ENCODE assay signal across 9 mouse cellular contexts in genomic region chr17:84096345-84097260, GRCm38 (mm10).
DNase-seq lines count a peak whose midpoint lies in the region; ATAC-seq lines count a peak whose summit lies in the region.
"Had no signal": no experiment of that assay in that cellular context is flagged by ENCODE, and none has a peak within 500 bp of the region (broad histone marks: within the 10 kb centered on the region; RNA-seq: fewer than 3 reads in every experiment).

No protein-coding gene starts in this region.

- H3K4me3 ChIP-seq in embryonic facial prominence, embryonic 12.5 days: peak overlapping the region; percentile 37
- H3K4me3 ChIP-seq: myocyte had no signal

- H3K4me2 ChIP-seq in embryonic facial prominence, embryonic 12.5 days (replicated peaks): peak overlapping the region; percentile 63

- peak; percentile 54 for ATAC-seq in embryonic facial prominence, embryonic 12.5 days (ENCODE audit: insufficient number of reproducible peaks, insufficient read depth, low FRiP score, low TSS enrichment)

- intact Hi-C loops in heart, postnatal 14 days (cut with DNase I): loop anchor here (5.0 kb wide), 1 partner anchor 64 kb away; no protein-coding TSS in a partner anchor

- H3K27ac ChIP-seq in embryonic facial prominence, embryonic 12.5 days: peak overlapping the region; percentile 50

- 5% methylated on average over 59 of the region's 59 CpGs for WGBS in embryonic facial prominence, embryonic 12.5 days

- H3K27me3 ChIP-seq in embryonic facial prominence, embryonic 12.5 days: 0 out of 2 replicates have a peak, but pooled peaks cover 6% of the 10 kb centered on the region

- peak overlapping the region; percentile 57 for H3K9ac ChIP-seq in embryonic facial prominence, embryonic 12.5 days

- DNase-seq in ovary, postnatal 36 days (ENCODE audit: low spot score): peak; percentile 69
- no peak for DNase-seq in ovary, postnatal 10 days (ENCODE audit: low spot score)
- DNase-seq in heart, postnatal 14 days: peak; percentile 57 to 66
- peak; percentile 49 to 52 for DNase-seq in layer of hippocampus, postnatal 25 days (ENCODE audit: extremely low spot score in 1 of 2, low spot score in 1 of 2)
- peak; percentile 44 for DNase-seq in lung, postnatal 14 days
- DNase-seq in right cerebral cortex, postnatal 10 days (ENCODE audit: low spot score in 2 of 2): peak; percentile 88 to 91
- no peak for DNase-seq in thymus, postnatal 25 days

- H3K9me3 ChIP-seq in embryonic facial prominence, embryonic 12.5 days: no peaks in the 10 kb centered on the region

- H3K4me1 ChIP-seq in embryonic facial prominence, embryonic 12.5 days: peaks cover 20% of the 10 kb centered on the region; the same call in 1 of the 2 replicates

- H3K36me3 ChIP-seq in embryonic facial prominence, embryonic 12.5 days: no peaks in the 10 kb centered on the region

Comparison
In these comparisons a context has a peak if more than half of its experiments do, and no peak if none do; other contexts are left out.
1. DNase-seq: peak in ovary, postnatal 36 days (single experiment), heart, postnatal 14 days (2 of 2), layer of hippocampus, postnatal 25 days (2 of 2), lung, postnatal 14 days (single experiment) and right cerebral cortex, postnatal 10 days (2 of 2); none in ovary, postnatal 10 days (single experiment) and thymus, postnatal 25 days (single experiment).